26 mouse cellular contexts compared by ENCODE assay signal in genomic region chr13:34218776-34219175, GRCm38 (mm10). TPM values are rescaled to one million over a fixed set of nuclear protein-coding genes. Genes with fewer than 3 reads are reported as not detected.
A peak's percentile ranks its signal among the peaks of the same experiment; 100 is the strongest.
DNase-seq lines count a peak whose midpoint lies in the region; ATAC-seq and TF ChIP-seq lines count a peak whose summit lies in the region.
"Had no signal": no experiment of that assay in that cellular context is flagged by ENCODE, and none has a peak within 500 bp of the region (broad histone marks: within the 10 kb centered on the region; RNA-seq: fewer than 3 reads in every experiment).

No protein-coding gene starts in this region.

- no peak overlapping the region for H3K9ac ChIP-seq in embryonic facial prominence, embryonic 14.5 days (ENCODE audit: low read depth, low read length)
- H3K9ac ChIP-seq in forebrain, embryonic 14.5 days (ENCODE audit: low read length), result no peak overlapping the region
- no peak overlapping the region for H3K9ac ChIP-seq in forebrain, embryonic 11.5 days (ENCODE audit: low read length)
- H3K9ac ChIP-seq: embryonic facial prominence, embryonic 13.5 days; heart, embryonic 12.5 days; heart, embryonic 15.5 days; hindbrain, embryonic 13.5 days; intestine, embryonic 15.5 days had no signal

- H3K4me2 ChIP-seq in embryonic facial prominence, embryonic 14.5 days (ENCODE audit: low read depth, low read length), result no peak overlapping the region
- no peak overlapping the region for H3K4me2 ChIP-seq in forebrain, embryonic 14.5 days (ENCODE audit: low read length)
- H3K4me2 ChIP-seq in forebrain, embryonic 11.5 days (ENCODE audit: low read depth, low read length, severe bottlenecking), result no peak overlapping the region
- H3K4me2 ChIP-seq: embryonic facial prominence, embryonic 13.5 days; heart, embryonic 12.5 days; heart, embryonic 15.5 days; hindbrain, embryonic 13.5 days; intestine, embryonic 15.5 days had no signal

- TF ChIP-seq CTCF in layer of hippocampus, adult 2 months (conservative IDR thresholded peaks at IDR 0.05), result no peak
- TF ChIP-seq CTCF in brain, embryonic 14.5 days (IDR thresholded peaks at IDR 0.05; ENCODE audit: borderline replicate concordance, extremely low read depth, insufficient read depth, insufficient read length), result no peak

- peak; percentile 64; the same call in 1 of the 2 replicates for ATAC-seq in embryonic facial prominence, embryonic 14.5 days (ENCODE audit: low read depth)
- peak; percentile 40; the same call in 1 of the 2 replicates for ATAC-seq in forebrain, embryonic 14.5 days
- ATAC-seq in forebrain, embryonic 11.5 days (replicated peaks; ENCODE audit: low FRiP score), result no peak
- ATAC-seq: hindbrain, embryonic 16.5 days; intestine, embryonic 15.5 days; Patski had no signal

- H3K36me3 ChIP-seq in embryonic facial prominence, embryonic 14.5 days (ENCODE audit: control insufficient read depth, insufficient read depth, low read length), result no peaks in the 10 kb centered on the region
- H3K36me3 ChIP-seq in embryonic facial prominence, embryonic 10.5 days (replicated peaks), result 0 out of 2 replicates have a peak, but pooled peaks cover 3% of the 10 kb centered on the region
- no peaks in the 10 kb centered on the region for H3K36me3 ChIP-seq in forebrain, embryonic 14.5 days (ENCODE audit: control insufficient read depth, insufficient read depth, low read length)
- H3K36me3 ChIP-seq in forebrain, embryonic 11.5 days (ENCODE audit: control insufficient read depth, insufficient read depth, low read length), result no peaks in the 10 kb centered on the region; the same call in 1 of the 2 replicates
- H3K36me3 ChIP-seq: heart, embryonic 15.5 days; intestine, embryonic 15.5 days had no signal

- no peak overlapping the region for H3K4me3 ChIP-seq in embryonic facial prominence, embryonic 14.5 days (ENCODE audit: low read depth, low read length)
- H3K4me3 ChIP-seq in embryonic facial prominence, embryonic 10.5 days, result no peak overlapping the region
- H3K4me3 ChIP-seq in forebrain, embryonic 14.5 days (ENCODE audit: low read depth, low read length), result no peak overlapping the region
- H3K4me3 ChIP-seq in forebrain, embryonic 11.5 days (ENCODE audit: low read depth, low read length), result no peak overlapping the region
- no peak overlapping the region for H3K4me3 ChIP-seq in layer of hippocampus, adult 2 months
- H3K4me3 ChIP-seq: embryonic facial prominence, embryonic 13.5 days; heart, embryonic 12.5 days; heart, embryonic 15.5 days; hindbrain, embryonic 10.5 days; hindbrain, embryonic 13.5 days; intestine, embryonic 15.5 days had no signal

- 0 out of 2 replicates have a peak, but pooled peaks cover 7% of the 10 kb centered on the region for H3K4me1 ChIP-seq in embryonic facial prominence, embryonic 14.5 days (ENCODE audit: control insufficient read depth, insufficient read depth, low read length)
- H3K4me1 ChIP-seq in embryonic facial prominence, embryonic 10.5 days, result peaks cover 4% of the 10 kb centered on the region; the same call in 1 of the 2 replicates
- H3K4me1 ChIP-seq in forebrain, embryonic 14.5 days (ENCODE audit: control insufficient read depth, insufficient read depth, low read length), result peaks cover 14% of the 10 kb centered on the region
- H3K4me1 ChIP-seq in forebrain, embryonic 11.5 days (replicated peaks; ENCODE audit: control insufficient read depth, insufficient read depth, low read length), result peaks cover 5% of the 10 kb centered on the region; the same call in 1 of the 2 replicates
- H3K4me1 ChIP-seq: hindbrain, embryonic 10.5 days had no signal

- no peak for DNase-seq in embryonic facial prominence, embryonic 14.5 days (ENCODE audit: low spot score)
- DNase-seq in embryonic facial prominence, embryonic 10.5 days (ENCODE audit: low spot score), result no peak
- peak; percentile 17 for DNase-seq in forebrain, embryonic 14.5 days (ENCODE audit: low spot score)
- DNase-seq in forebrain, embryonic 11.5 days (ENCODE audit: low spot score), result no peak
- DNase-seq in layer of hippocampus, adult 2 months (ENCODE audit: low spot score in 2 of 2), result no peak
- no peak for DNase-seq in layer of hippocampus, adult 11-12 months (ENCODE audit: low spot score)
- peak; percentile 60 for DNase-seq in brain, embryonic 14.5 days (ENCODE audit: low read depth)
- no peak for DNase-seq in adrenal gland, adult 2 months
- DNase-seq: adrenal gland, postnatal 14 days; cerebellum, adult 18-20 months; cerebellum, adult 9-10 months; cerebellum, postnatal 14 days; gastrocnemius, postnatal 25 days; heart, adult 18-20 months; heart, postnatal 10 days; heart, postnatal 36 days; kidney, adult 18-20 months; kidney, adult 9 months had no signal

- no peaks in the 10 kb centered on the region for H3K9me3 ChIP-seq in embryonic facial prominence, embryonic 14.5 days (ENCODE audit: control insufficient read depth, low read length)
- no peaks in the 10 kb centered on the region for H3K9me3 ChIP-seq in embryonic facial prominence, embryonic 10.5 days
- H3K9me3 ChIP-seq in forebrain, embryonic 14.5 days (replicated peaks; ENCODE audit: control insufficient read depth, low read length), result no peaks in the 10 kb centered on the region
- no peaks in the 10 kb centered on the region for H3K9me3 ChIP-seq in forebrain, embryonic 11.5 days (ENCODE audit: control insufficient read depth, low read length)
- H3K9me3 ChIP-seq: embryonic facial prominence, embryonic 13.5 days; heart, embryonic 12.5 days; heart, embryonic 15.5 days; hindbrain, embryonic 10.5 days; hindbrain, embryonic 13.5 days; intestine, embryonic 15.5 days had no signal

- H3K27me3 ChIP-seq in embryonic facial prominence, embryonic 14.5 days (replicated peaks; ENCODE audit: control insufficient read depth, insufficient read depth, low read length), result no peaks in the 10 kb centered on the region
- no peaks in the 10 kb centered on the region for H3K27me3 ChIP-seq in embryonic facial prominence, embryonic 10.5 days (replicated peaks; ENCODE audit: low read depth, poor library complexity, severe bottlenecking)
- no peaks in the 10 kb centered on the region for H3K27me3 ChIP-seq in forebrain, embryonic 14.5 days (replicated peaks; ENCODE audit: control insufficient read depth, insufficient read depth, low read length)
- no peaks in the 10 kb centered on the region for H3K27me3 ChIP-seq in forebrain, embryonic 11.5 days (ENCODE audit: control insufficient read depth, insufficient read depth, low read length)
- H3K27me3 ChIP-seq: embryonic facial prominence, embryonic 13.5 days; heart, embryonic 12.5 days; heart, embryonic 15.5 days; hindbrain, embryonic 13.5 days; intestine, embryonic 15.5 days; Patski had no signal

- TF ChIP-seq POLR2A in brain, embryonic 14.5 days (IDR thresholded peaks at IDR 0.05; ENCODE audit: borderline replicate concordance, extremely low read depth, insufficient read depth, insufficient read length, poor library complexity, severe bottlenecking), result no peak

- no peak overlapping the region for H3K27ac ChIP-seq in embryonic facial prominence, embryonic 14.5 days (replicated peaks; ENCODE audit: low read depth, low read length)
- no peak overlapping the region for H3K27ac ChIP-seq in embryonic facial prominence, embryonic 10.5 days (replicated peaks)
- peak overlapping the region; percentile 14; the same call in 1 of the 2 replicates for H3K27ac ChIP-seq in forebrain, embryonic 14.5 days (ENCODE audit: low read depth, low read length)
- no peak overlapping the region for H3K27ac ChIP-seq in forebrain, embryonic 11.5 days (ENCODE audit: low read depth, low read length)
- peak overlapping the region; percentile 10; the same call in 1 of the 2 replicates for H3K27ac ChIP-seq in layer of hippocampus, adult 2 months
- H3K27ac ChIP-seq: embryonic facial prominence, embryonic 13.5 days; heart, embryonic 15.5 days; hindbrain, embryonic 10.5 days; hindbrain, embryonic 13.5 days; intestine, embryonic 15.5 days had no signal

- 77% methylated on average over 3 of the region's 3 CpGs for WGBS in embryonic facial prominence, embryonic 14.5 days
- WGBS in embryonic facial prominence, embryonic 10.5 days, result 86% methylated on average over 3 of the region's 3 CpGs
- 30% methylated on average over 3 of the region's 3 CpGs for whole genome bisulfite sequencing in forebrain, embryonic 14.5 days
- WGBS in forebrain, embryonic 11.5 days, result 66% methylated on average over 3 of the region's 3 CpGs

RNA-seq across cellular contexts. Expression of gene Psmg4, which starts 56.0 kb away (rescaled TPM):
- polyA plus RNA-seq in embryonic facial prominence, embryonic 14.5 days (2014; fragmentation: Nextera tagmentation; extraction: Ambion mirVana), result 76.0 and 76.5 TPM in 2 replicates
- 97.9 and 99.9 TPM in 2 replicates for polyA plus RNA-seq in embryonic facial prominence, embryonic 10.5 days (2016; fragmentation: Nextera tagmentation; extraction: Ambion mirVana)
- polyA plus RNA-seq in forebrain, embryonic 14.5 days (2014; fragmentation: Nextera tagmentation; extraction: Ambion mirVana), result 92.0 and 113 TPM in 2 replicates
- 114 and 123 TPM in 2 replicates for polyA plus RNA-seq in forebrain, embryonic 11.5 days (2014; fragmentation: Nextera tagmentation; extraction: Ambion mirVana)
- total RNA-seq in layer of hippocampus, adult 2 months (2021), result 10 to 100 TPM; 23.7 to 23.9 TPM
- 113 and 208 TPM in 2 replicates for polyA plus RNA-seq in brain, embryonic 14.5 days (2012; rRNA removed)
- total RNA-seq in adrenal gland, adult 2 months (2021), result 10 to 100 TPM; 30.4 to 36.3 TPM
- 109 and 110 TPM in 2 replicates for polyA plus RNA-seq in adrenal gland, adult 2 months (2012; rRNA removed)

Comparison
In these comparisons a context has a peak if more than half of its experiments do, and no peak if none do; other contexts are left out.
1. DNase-seq: peak in forebrain, embryonic 14.5 days (single experiment) and brain, embryonic 14.5 days (single experiment); none in embryonic facial prominence, embryonic 14.5 days (single experiment), embryonic facial prominence, embryonic 10.5 days (single experiment), forebrain, embryonic 11.5 days (single experiment), layer of hippocampus, adult 2 months (0 of 2), layer of hippocampus, adult 11-12 months (single experiment) and adrenal gland, adult 2 months (single experiment).
2. H3K27ac ChIP-seq: peak in forebrain, embryonic 14.5 days (single experiment) and layer of hippocampus, adult 2 months (single experiment); none in embryonic facial prominence, embryonic 14.5 days (single experiment), embryonic facial prominence, embryonic 10.5 days (single experiment) and forebrain, embryonic 11.5 days (single experiment).